Mouse (Mus musculus) kidney, adult 2 months (tissue): ENCODE results near the gene Mark4.

Source experiments
- CTCF ChIP-seq: fragments of 200-500 bp; conservative IDR thresholded peaks from 2 replicates; pipeline ENCODE4 v1.5.1; 2011; ENCODE audit warnings: low read depth, mild to moderate bottlenecking, control low read depth, low read length, moderate library complexity, mixed read lengths; ENCODE audit not compliant: insufficient read depth, insufficient read length
- POLR2A ChIP-seq: fragments of 200-500 bp; IDR thresholded peaks from one replicate; pipeline ENCODE4 v1.6.1; 2011; ENCODE audit warnings: low read depth, low read length, control low read depth

DNA sequence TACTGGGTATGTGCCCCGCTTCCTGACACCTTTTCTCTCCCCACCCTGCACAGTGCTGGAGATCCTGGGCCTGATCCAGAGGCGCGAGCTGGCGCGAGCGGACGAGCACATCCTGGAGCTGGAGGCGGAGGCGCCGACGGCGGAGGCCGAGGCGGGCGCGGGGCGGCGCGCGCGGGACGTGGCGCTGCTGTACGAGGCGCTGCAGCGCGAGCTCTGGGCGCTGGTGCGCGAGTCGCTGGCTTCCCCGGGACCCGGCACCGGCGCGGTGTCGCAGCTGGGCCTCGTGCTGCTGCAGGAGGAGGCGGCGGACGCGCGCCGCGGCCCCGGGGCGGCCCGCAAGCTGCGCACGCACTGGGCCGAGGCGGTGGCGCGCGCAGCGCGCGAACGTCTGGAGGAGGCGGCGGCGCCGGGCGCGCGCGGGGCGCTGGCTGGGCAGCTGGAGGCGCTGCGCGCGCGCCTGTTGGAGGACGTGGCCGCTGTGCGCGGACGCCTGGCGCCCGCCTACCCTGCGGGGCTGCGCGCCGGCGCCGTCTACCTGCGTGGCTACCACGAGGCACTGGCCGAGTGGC is 15.3 kb upstream of the Mark4 start:
- TF ChIP-seq CTCF (no peak), POLR2A (no peak)
